ENCODE assay signal across 9 mouse cellular contexts in the genomic region with DNA sequence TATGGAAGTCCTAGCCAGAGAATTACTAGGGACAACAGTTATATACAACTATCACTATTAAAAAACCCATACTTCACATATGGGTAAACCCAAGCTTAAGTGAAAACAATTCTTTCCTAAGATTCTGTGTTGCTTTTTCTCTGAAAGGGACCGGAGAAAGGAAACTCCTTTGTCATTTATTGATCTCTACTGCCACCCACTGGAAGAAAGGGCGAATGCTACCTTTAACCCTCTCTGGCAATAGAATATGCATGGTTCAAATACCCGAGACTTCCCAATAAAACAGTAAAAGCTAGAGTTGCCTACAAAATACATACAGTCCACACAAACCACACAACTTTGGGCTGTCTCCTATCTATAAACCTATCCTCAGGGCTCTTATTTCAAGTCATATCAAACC. TPM values are rescaled to one million over a fixed set of nuclear protein-coding genes. Genes with fewer than 3 reads are reported as not detected.
DNase-seq lines count a peak whose midpoint lies in the region; ATAC-seq and TF ChIP-seq lines count a peak whose summit lies in the region.
"Had no signal": no experiment of that assay in that cellular context is flagged by ENCODE, and none has a peak within 500 bp of the region (broad histone marks: within the 10 kb centered on the region; RNA-seq: fewer than 3 reads in every experiment).

No protein-coding gene starts in this region.

- in situ Hi-C loops in ES-E14 (cut with MboI; ENCODE audit: low sequenced_read_pairs in 2 of 2, unreplicated experiment in 2 of 2), result loop anchor here in 1 of 2 experiments (25.0 kb wide), 1 partner anchor 208 kb away; no protein-coding TSS in a partner anchor

- H3K4me1 ChIP-seq in ES-E14 (ENCODE audit: control insufficient read depth in 2 of 2, insufficient read depth in 2 of 2, low read length in 2 of 2, poor library complexity in 1 of 2), result no peaks in the 10 kb centered on the region
- no peaks in the 10 kb centered on the region for H3K4me1 ChIP-seq in forebrain, embryonic 16.5 days (replicated peaks; ENCODE audit: control insufficient read depth, insufficient read depth, low read length)
- H3K4me1 ChIP-seq in kidney, adult 2 months (ENCODE audit: control insufficient read depth, insufficient read depth, low read length), result no peaks in the 10 kb centered on the region
- H3K4me1 ChIP-seq in midbrain, embryonic 15.5 days, result no peaks in the 10 kb centered on the region
- H3K4me1 ChIP-seq: neural tube, embryonic 13.5 days had no signal

- ATAC-seq in forebrain, embryonic 16.5 days, result peak; percentile 66
- ATAC-seq in midbrain, embryonic 15.5 days (replicated peaks), result peak; percentile 67; the same call in 1 of the 2 replicates

- no peak overlapping the region for H3K27ac ChIP-seq in ES-E14 (ENCODE audit: insufficient read depth, low read depth, low read length, poor library complexity, severe bottlenecking)
- H3K27ac ChIP-seq in forebrain, embryonic 16.5 days (ENCODE audit: low read length), result no peak overlapping the region
- H3K27ac ChIP-seq in kidney, adult 2 months (ENCODE audit: insufficient read depth, low read depth, low read length), result no peak overlapping the region
- H3K27ac ChIP-seq in midbrain, embryonic 15.5 days, result no peak overlapping the region
- H3K27ac ChIP-seq: neural tube, embryonic 13.5 days had no signal

- 10% methylated on average over 3 of the region's 3 CpGs for WGBS in forebrain, embryonic 16.5 days
- 0% methylated on average over 3 of the region's 3 CpGs for WGBS in kidney, adult 2 months
- WGBS in midbrain, embryonic 15.5 days, result 12% methylated on average over 3 of the region's 3 CpGs

- H3K36me3 ChIP-seq in ES-E14 (ENCODE audit: control insufficient read depth, insufficient read depth, low read length, poor library complexity, severe bottlenecking), result no peaks in the 10 kb centered on the region
- H3K36me3 ChIP-seq in forebrain, embryonic 16.5 days (ENCODE audit: control insufficient read depth, insufficient read depth), result no peaks in the 10 kb centered on the region
- H3K36me3 ChIP-seq in kidney, adult 2 months (ENCODE audit: control insufficient read depth, insufficient read depth, low read length), result no peaks in the 10 kb centered on the region
- no peaks in the 10 kb centered on the region for H3K36me3 ChIP-seq in midbrain, embryonic 15.5 days (replicated peaks)
- H3K36me3 ChIP-seq: neural tube, embryonic 13.5 days had no signal

- DNase-seq in 3T3-L1 (ENCODE audit: low read depth, low spot score) (peak; percentile 77), ES-E14 (ENCODE audit: low read depth, low spot score) (peak; percentile 19)
- DNase-seq in cerebellum, adult 11-12 months, result peak; percentile 5
- DNase-seq in kidney, adult 2 months, result peak; percentile 60
- peak; percentile 39 to 57 for DNase-seq in left cerebral cortex, postnatal 25 days (ENCODE audit: low spot score in 2 of 2)
- peak; percentile 8 to 50 for DNase-seq in thymus, postnatal 10 days (ENCODE audit: low spot score in 2 of 2)

- H3K9me3 ChIP-seq in ES-E14 (ENCODE audit: control insufficient read depth, insufficient read depth, low read depth, low read length), result no peaks in the 10 kb centered on the region
- no peaks in the 10 kb centered on the region for H3K9me3 ChIP-seq in forebrain, embryonic 16.5 days (ENCODE audit: control insufficient read depth, low read length)
- H3K9me3 ChIP-seq in midbrain, embryonic 15.5 days, result no peaks in the 10 kb centered on the region
- H3K9me3 ChIP-seq: neural tube, embryonic 13.5 days had no signal

- intact Hi-C loops in left cerebral cortex, postnatal 25 days (cut with DNase I), result loop anchor here (2.0 to 5.0 kb wide), 2 partner anchors 79 to 102 kb away; partner anchors contain the start of gene Siah1b

- 0 out of 2 replicates have a peak, but pooled peaks cover 3% of the 10 kb centered on the region for H3K27me3 ChIP-seq in forebrain, embryonic 16.5 days (replicated peaks; ENCODE audit: control insufficient read depth, insufficient read depth, low read length)
- H3K27me3 ChIP-seq in kidney, adult 2 months (replicated peaks; ENCODE audit: control insufficient read depth, insufficient read depth, low read length), result no peaks in the 10 kb centered on the region
- peaks cover 8% of the 10 kb centered on the region for H3K27me3 ChIP-seq in midbrain, embryonic 15.5 days (replicated peaks)

- 0 out of 2 replicates have a peak, but pooled peaks have one; percentile 8 for TF ChIP-seq CTCF in kidney, adult 2 months (conservative IDR thresholded peaks at IDR 0.05; ENCODE audit: insufficient read depth, insufficient read length, low read depth, low read length)

- H3K4me3 ChIP-seq in ES-E14 (ENCODE audit: insufficient read depth in 1 of 2, low read depth in 1 of 2, low read length in 2 of 2, poor library complexity in 1 of 2, severe bottlenecking in 1 of 2), result no peak overlapping the region
- H3K4me3 ChIP-seq in forebrain, embryonic 16.5 days (replicated peaks; ENCODE audit: low read length), result no peak overlapping the region
- no peak overlapping the region for H3K4me3 ChIP-seq in kidney, adult 2 months (ENCODE audit: insufficient read depth, low read depth, low read length)
- H3K4me3 ChIP-seq in midbrain, embryonic 15.5 days, result no peak overlapping the region
- H3K4me3 ChIP-seq: neural tube, embryonic 13.5 days had no signal

- no peak overlapping the region for H3K4me2 ChIP-seq in forebrain, embryonic 16.5 days (ENCODE audit: low read length)
- no peak overlapping the region for H3K4me2 ChIP-seq in midbrain, embryonic 15.5 days
- H3K4me2 ChIP-seq: neural tube, embryonic 13.5 days had no signal

- TF ChIP-seq POLR2A in kidney, adult 2 months (IDR thresholded peaks at IDR 0.05; ENCODE audit: low read depth, low read length), result no peak

- no peak overlapping the region for H3K9ac ChIP-seq in ES-E14 (ENCODE audit: insufficient read depth, low read depth, low read length, poor library complexity, severe bottlenecking)
- H3K9ac ChIP-seq in forebrain, embryonic 16.5 days (replicated peaks; ENCODE audit: low read depth, low read length), result no peak overlapping the region
- no peak overlapping the region for H3K9ac ChIP-seq in midbrain, embryonic 15.5 days
- H3K9ac ChIP-seq: neural tube, embryonic 13.5 days had no signal

TF ChIP-seq in ES-E14, 5 proteins besides CTCF, POLR2A, EP300 and RAD21:
- TF ChIP-seq ZNF384 (IDR thresholded peaks at IDR 0.05; ENCODE audit: low read depth, low read length) (no peak), ZC3H11A (IDR thresholded peaks at IDR 0.05; ENCODE audit: borderline replicate concordance, low read depth, low read length) (peak; percentile 58; the same call in 1 of the 2 replicates), HCFC1 (IDR thresholded peaks at IDR 0.05; ENCODE audit: borderline replicate concordance, insufficient read depth, low read length) (no peak)

RNA-seq across cellular contexts. Expression of gene Ace2, which starts 40.6 kb away (rescaled TPM):
- total RNA-seq in ES-E14 (2012; rRNA removed), result not detected in 2 replicates
- 0.32 TPM in 1 of 2 replicates, not detected in the other for polyA plus RNA-seq in forebrain, embryonic 16.5 days (2015; fragmentation: Nextera tagmentation; extraction: Ambion mirVana)
- polyA plus RNA-seq in kidney, adult 2 months (2012; rRNA removed), result 8.4 and 11.0 TPM in 2 replicates
- 1 to 10 TPM; 1.8 to 2.1 TPM for total RNA-seq in left cerebral cortex, postnatal 25 days (2021)
- polyA plus RNA-seq in midbrain, embryonic 15.5 days (2015; fragmentation: Nextera tagmentation; extraction: Ambion mirVana), result 0.08 and 0.10 TPM in 2 replicates
- polyA plus RNA-seq: neural tube, embryonic 13.5 days had no signal

Comparison
In these comparisons a context has a peak if more than half of its experiments do, and no peak if none do; other contexts are left out.
1. DNase-seq: peak in every context shown above with its lines; median percentile 77 in 3T3-L1; 60 in kidney, adult 2 months; 48 in left cerebral cortex, postnatal 25 days; 29 in thymus, postnatal 10 days; 19 in ES-E14; 5 in cerebellum, adult 11-12 months.